Mouse (Mus musculus) liver, adult (tissue): ENCODE measurements at regions not wholly inside any gene's neighbourhood (a gene's known extent, or its start where the extent isn't known, plus 50 kb on each side); places are given as distances from the start of the nearest gene placed in this dataset.

Experiments used
- GATA4 ChIP-seq: IDR thresholded peaks from 2 replicates; pipeline ENCODE4 v1.6.1; 2014; ENCODE audit warnings: mild to moderate bottlenecking, low read length; ENCODE audit not compliant: insufficient replicate concordance

- no peak for TF ChIP-seq GATA4
Observed at GRCm38 (mm10) chr10:95066774-95067173, 122.1 kb upstream of the Plxnc1 start.

GRCm38 (mm10) chr10:95059486-95060091 is 115.0 kb upstream of the Plxnc1 start:
- no peak for TF ChIP-seq GATA4

- TF ChIP-seq GATA4, result no peak
Observed at GRCm38 (mm10) chr10:95059078-95059477, 114.4 kb upstream of the Plxnc1 start.

- no peak for TF ChIP-seq GATA4
Observed at GRCm38 (mm10) chr10:95057051-95057714, 112.5 kb upstream of the Plxnc1 start.

- TF ChIP-seq GATA4, result no peak
Observed at GRCm38 (mm10) chr10:95056541-95056940, 111.9 kb upstream of the Plxnc1 start.

- TF ChIP-seq GATA4, result no peak
Observed at GRCm38 (mm10) chr10:95054869-95055268, 110.2 kb upstream of the Plxnc1 start.

- TF ChIP-seq GATA4, result no peak
Observed at GRCm38 (mm10) chr10:95048790-95049189, 104.2 kb upstream of the Plxnc1 start.

- no peak for TF ChIP-seq GATA4
Observed at GRCm38 (mm10) chr10:95043978-95044377, 99.3 kb upstream of the Plxnc1 start.

GRCm38 (mm10) chr10:95040258-95040895 is 95.7 kb upstream of the Plxnc1 start:
- no peak for TF ChIP-seq GATA4

- no peak for TF ChIP-seq GATA4
Observed at GRCm38 (mm10) chr10:95036043-95036697, 91.5 kb upstream of the Plxnc1 start.

GRCm38 (mm10) chr10:95035371-95035770 is 90.7 kb upstream of the Plxnc1 start:
- TF ChIP-seq GATA4, result no peak

GRCm38 (mm10) chr10:95034566-95034965 is 89.9 kb upstream of the Plxnc1 start:
- TF ChIP-seq GATA4, result no peak

- TF ChIP-seq GATA4, result no peak
Observed at GRCm38 (mm10) chr10:95032760-95033716, 88.4 kb upstream of the Plxnc1 start.

- no peak for TF ChIP-seq GATA4
Observed at GRCm38 (mm10) chr10:95031371-95031770, 86.7 kb upstream of the Plxnc1 start.

GRCm38 (mm10) chr10:95030801-95031200 is 86.2 kb upstream of the Plxnc1 start:
- no peak for TF ChIP-seq GATA4

- no peak for TF ChIP-seq GATA4
Observed at GRCm38 (mm10) chr10:95029554-95029953, 84.9 kb upstream of the Plxnc1 start.
